Mouse (Mus musculus) liver, embryonic 13.5 days (tissue): ENCODE measurements around the gene Sco2. TPM values are rescaled to one million over a fixed set of nuclear protein-coding genes. Genes with fewer than 3 reads are reported as not detected.

Experiments used
- ATAC-seq: fragments of 200-750 bp; cut with Nextera tagmentation; 2 replicates; pipeline ENCODE4 v1.8.0; 2017; ENCODE audit warnings: low read depth, mild to moderate bottlenecking, moderate number of reproducible peaks, moderate library complexity
- DNase-seq: peaks from one replicate; pipeline ENCODE4 v3.0.0; 2022
- H3K27ac ChIP-seq: fragments of 300-500 bp; sonication (generic); 2 replicates; pipeline ENCODE4 v1.5.1; 2015; ENCODE audit warnings: moderate library complexity, mild to moderate bottlenecking, inconsistent platforms
- H3K27me3 ChIP-seq: fragments of 300-500 bp; sonication (generic); 2 replicates; pipeline ENCODE4 v1.6.1; 2015; ENCODE audit warnings: mild to moderate bottlenecking, inconsistent platforms
- H3K36me3 ChIP-seq: fragments of 300-500 bp; sonication (generic); 2 replicates; pipeline ENCODE4 v1.6.1; 2015; ENCODE audit warnings: mild to moderate bottlenecking, inconsistent platforms
- H3K4me1 ChIP-seq: fragments of 300-500 bp; sonication (generic); replicated peaks from 2 replicates; pipeline ENCODE4 v1.6.1; 2015; ENCODE audit warnings: inconsistent platforms
- H3K4me2 ChIP-seq: fragments of 300-500 bp; sonication (generic); 2 replicates; pipeline ENCODE4 v1.6.1; 2015; ENCODE audit warnings: inconsistent platforms, mild to moderate bottlenecking, moderate library complexity
- H3K4me3 ChIP-seq: fragments of 300-500 bp; sonication (generic); replicated peaks from 2 replicates; pipeline ENCODE4 v1.5.1; 2015; ENCODE audit warnings: mild to moderate bottlenecking, inconsistent platforms
- H3K9ac ChIP-seq: fragments of 300-500 bp; sonication (generic); 2 replicates; pipeline ENCODE4 v1.6.1; 2015; ENCODE audit warnings: mild to moderate bottlenecking, inconsistent platforms
- H3K9me3 ChIP-seq: fragments of 300-500 bp; sonication (generic); replicated peaks from 2 replicates; pipeline ENCODE4 v1.6.1; 2016; ENCODE audit warnings: inconsistent platforms
- WGBS: fragments of 180-500 bp; shearing (Covaris S2); methylation state at CpG from one replicate; pipeline ENCODE4 v1.1.7; 2015; ENCODE audit not compliant: insufficient replicate concordance; 5-methylcytosine and 5-hydroxymethylcytosine counted together
- polyA plus RNA-seq: library from polyadenylated mRNA; unstranded; fragments of >200 nt; fragmentation: Nextera tagmentation; extraction: Ambion mirVana; gene quantifications from 2 replicates; pipeline ENCODE4 v1.2.1, GENCODE M21; 2015

Sco2 gene
- polyA plus RNA-seq, 1 experiment from 2014 or later, result 4.5 TPM

GRCm38 (mm10) chr15:89322670-89323522, 50.8 kb downstream of the Sco2 start, which contains the start of gene Adm2:
Gene Adm2 (plus strand): TSS chr15:89322720.
- DNase-seq, result peak; percentile 28
- Histone ChIP-seq H3K27me3 (peaks cover 23% of the 10 kb centered on the region), H3K36me3 (no peaks in the 10 kb centered on the region), H3K4me2 (peak within 1 kb of the TSS; percentile 67), H3K4me3 (peak within 1 kb of the TSS; percentile 56), H3K9me3 (no peaks in the 10 kb centered on the region), H3K4me1 (peaks cover 31% of the 10 kb centered on the region), H3K9ac (peak within 1 kb of the TSS; percentile 69), H3K27ac (no peak within 1 kb of the TSS)
- WGBS, result 8% methylated on average over 26 of the region's 26 CpGs
- ATAC-seq, result peak; percentile 37; the same call in 1 of the 2 replicates

Other genes starting within 250 kb of the Sco2 start
- gene Hdac10, start 245.1 kb downstream of the Sco2 start, polyA plus RNA-seq, result 10.2 TPM in 2 replicates
- gene Mapk12, start 233.1 kb downstream of the Sco2 start, polyA plus RNA-seq, result 1.5 and 1.7 TPM in 2 replicates
- 0.76 and 0.78 TPM in 2 replicates for gene Mapk11, start 224.2 kb downstream of the Sco2 start, polyA plus RNA-seq
- 20.2 and 21.2 TPM in 2 replicates for gene Plxnb2, start 193.1 kb downstream of the Sco2 start, polyA plus RNA-seq
- gene Dennd6b, start 177.3 kb downstream of the Sco2 start, polyA plus RNA-seq, result 3.0 and 3.2 TPM in 2 replicates
- 16.2 and 17.1 TPM in 2 replicates for gene Ppp6r2, start 162.3 kb downstream of the Sco2 start, polyA plus RNA-seq
- 18.8 and 21.7 TPM in 2 replicates for gene Sbf1, start 58.5 kb downstream of the Sco2 start, polyA plus RNA-seq
- gene Adm2, start 51.1 kb downstream of the Sco2 start, polyA plus RNA-seq, result 1.4 and 2.4 TPM in 2 replicates
- gene Miox, start 39.4 kb downstream of the Sco2 start, polyA plus RNA-seq, result 5.6 and 6.8 TPM in 2 replicates
- 26.1 and 30.2 TPM in 2 replicates for gene Lmf2, start 18.2 kb downstream of the Sco2 start, polyA plus RNA-seq
- 114 and 131 TPM in 2 replicates for gene Ncaph2, start 18.1 kb downstream of the Sco2 start, polyA plus RNA-seq
- gene Tymp, start 3.2 kb upstream of the Sco2 start, polyA plus RNA-seq, result 0.58 and 0.62 TPM in 2 replicates
- 0.56 and 0.59 TPM in 2 replicates for gene Odf3b, start 5.4 kb upstream of the Sco2 start, polyA plus RNA-seq
- gene Klhdc7b, start 11.1 kb upstream of the Sco2 start, polyA plus RNA-seq, result not detected in 2 replicates
- not detected in 2 replicates for gene Syce3, start 36.7 kb upstream of the Sco2 start, polyA plus RNA-seq
- 1.9 and 2.5 TPM in 2 replicates for gene Cpt1b, start 52.0 kb upstream of the Sco2 start, polyA plus RNA-seq
- 1.1 and 1.5 TPM in 2 replicates for gene C730034F03Rik, start 55.7 kb upstream of the Sco2 start, polyA plus RNA-seq
- 0.13 TPM in 1 of 2 replicates, not detected in the other for gene Gm44502, start 55.9 kb upstream of the Sco2 start, polyA plus RNA-seq
- 27.3 and 29.2 TPM in 2 replicates for gene Chkb, start 56.1 kb upstream of the Sco2 start, polyA plus RNA-seq
- 0.12 and 0.14 TPM in 2 replicates for gene Mapk8ip2, start 80.1 kb upstream of the Sco2 start, polyA plus RNA-seq
- 4.8 and 4.9 TPM in 2 replicates for gene Arsa, start 103.6 kb upstream of the Sco2 start, polyA plus RNA-seq
- gene Shank3, start 125.8 kb upstream of the Sco2 start, polyA plus RNA-seq, result 0.23 and 0.43 TPM in 2 replicates
- gene Acr, start 194.5 kb upstream of the Sco2 start, polyA plus RNA-seq, result 0.06 TPM in 1 of 2 replicates, not detected in the other
- 7.1 and 9.1 TPM in 2 replicates for gene Rabl2, start 218.1 kb upstream of the Sco2 start, polyA plus RNA-seq